Mouse (Mus musculus) kidney, postnatal 36 days (tissue): ENCODE results near the gene Hist4h4.

Experiments
- DNase-seq, 2 experiments: peaks; one replicate each; pipeline ENCODE4 v3.0.0; 2021 to 2022; ENCODE audit warnings: mixed read lengths in 2 of 2

Gene Hist4h4

DNA sequence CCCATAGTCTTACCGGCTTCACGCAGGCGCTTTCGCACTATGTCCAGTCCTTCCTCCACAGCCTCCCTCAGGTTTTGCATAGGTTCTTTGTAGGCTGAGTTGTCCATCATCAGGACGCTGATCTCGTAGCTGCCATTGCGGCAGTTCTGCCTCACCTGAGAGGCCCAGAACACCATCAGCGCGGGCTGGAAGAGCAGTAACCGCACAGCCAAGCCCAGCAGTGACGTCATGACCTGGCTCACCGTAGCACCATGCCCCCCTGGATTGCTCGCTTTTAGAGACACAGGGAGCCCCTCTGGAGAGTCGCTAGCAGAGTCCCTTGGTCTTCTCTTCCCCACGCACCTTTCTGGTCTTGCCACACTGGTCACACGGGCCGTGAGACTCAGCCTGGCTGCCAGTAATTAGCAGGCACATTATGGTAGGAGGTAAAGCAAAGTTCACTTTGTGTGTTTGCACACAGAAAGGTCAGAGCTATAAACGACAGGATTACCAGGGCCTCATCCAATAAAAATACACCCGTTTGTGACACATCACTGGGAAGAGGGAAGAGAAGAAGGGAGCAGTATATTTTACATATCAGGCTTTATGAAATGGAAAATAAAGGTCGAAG is 22.7 kb downstream of the Hist4h4 start, which contains the start of gene Gucy2c:
Gene Gucy2c (minus strand): TSS at position 389 of the 610 bp plus-strand sequence.
- no peak for DNase-seq

DNA sequence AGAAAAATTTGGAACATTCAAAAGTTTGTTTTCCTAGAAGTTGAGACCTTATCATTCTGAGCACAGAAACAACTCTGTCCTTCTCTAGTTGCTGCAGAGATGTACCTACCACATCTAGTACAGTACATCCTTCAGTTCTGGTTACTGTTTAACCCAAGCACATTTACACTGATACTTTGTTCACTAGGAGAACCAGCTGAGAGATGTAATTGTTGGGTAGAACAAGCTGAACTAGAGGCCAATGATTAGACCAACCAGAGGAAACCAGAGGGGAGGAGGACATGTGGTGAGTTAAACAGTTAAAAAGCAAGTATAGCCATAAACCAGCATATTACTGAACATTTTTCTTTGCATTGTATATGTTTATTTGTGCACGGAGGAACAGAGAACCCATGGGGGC is 27.8 kb downstream of the Hist4h4 start:
- DNase-seq = peak in 1 of 2 experiments; percentile 13

DNA sequence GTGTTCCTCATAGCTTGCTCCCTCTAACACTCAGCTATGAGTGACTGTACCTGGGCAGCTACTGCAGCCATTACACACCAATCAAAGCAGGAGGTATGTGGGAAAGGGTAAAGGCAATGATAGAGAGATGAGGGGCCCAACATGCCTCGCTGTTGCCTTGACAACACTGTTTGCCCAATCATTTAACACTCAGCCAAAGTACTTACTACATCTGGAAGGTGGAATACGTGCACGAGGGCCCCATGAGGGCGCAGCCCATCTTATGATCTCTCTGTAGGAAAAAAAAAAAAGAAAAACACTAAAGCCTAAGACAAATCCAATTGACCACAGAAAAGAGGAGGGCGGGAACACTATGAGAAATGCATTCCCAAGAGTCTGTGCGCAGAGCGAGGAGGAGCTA is 34.4 kb downstream of the Hist4h4 start:
- no peak for DNase-seq

DNA sequence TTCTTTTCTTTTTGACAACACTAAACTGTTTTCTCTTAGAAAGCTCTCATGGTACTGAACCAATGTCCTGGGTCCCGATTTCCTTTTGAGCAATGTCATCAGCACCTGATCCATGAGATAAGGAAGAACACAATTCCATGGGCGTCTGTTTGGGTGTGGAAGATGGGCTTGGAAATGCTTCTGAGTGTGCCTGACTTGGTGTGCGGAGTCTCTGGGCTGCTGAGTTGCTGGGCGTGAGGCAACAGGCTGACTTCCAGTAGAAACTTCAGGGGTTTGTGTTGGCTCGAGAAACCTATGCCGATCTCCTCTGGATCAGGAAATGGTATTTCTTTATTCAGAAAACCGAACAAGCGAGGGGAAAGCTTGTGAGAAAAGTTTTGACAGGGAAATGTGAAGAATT is 35.1 kb downstream of the Hist4h4 start:
- no peak for DNase-seq

DNA sequence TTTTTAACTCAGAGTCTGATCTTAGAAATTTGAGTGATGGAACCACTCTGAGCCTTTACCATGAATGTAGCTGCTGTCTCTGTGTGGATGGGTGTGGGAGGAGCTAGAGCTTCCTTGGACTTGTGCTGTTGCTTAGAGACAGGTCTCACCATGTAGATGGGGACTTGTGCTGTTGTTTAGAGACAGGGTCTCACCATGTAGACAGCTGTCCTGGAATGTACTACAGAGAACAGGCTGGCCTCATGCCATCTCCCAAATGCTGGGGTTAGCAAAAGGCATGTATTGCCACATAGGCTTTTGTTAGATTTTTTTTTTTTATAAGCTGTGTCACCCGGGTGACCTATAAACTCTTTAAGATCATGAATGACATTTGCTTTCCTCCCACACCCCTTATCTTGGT is 40.3 kb downstream of the Hist4h4 start:
- no peak for DNase-seq
